Mouse (Mus musculus) gastrocnemius, postnatal 14 days (tissue): Measurements from ENCODE around the gene Trpm3. TPM values are rescaled to one million over a fixed set of nuclear protein-coding genes. Genes with fewer than 3 reads are reported as not detected.

Experiments
- DNase-seq: peaks from one replicate; pipeline ENCODE4 v3.0.0; 2021; ENCODE audit warnings: mixed read lengths
- intact Hi-C: fragments of 180-260 bp; cut with DNase I; formaldehyde crosslinking; loops from one replicate; pipeline ENCODE4 v1.15.1; 2025; ENCODE audit warnings: low total_unique reads
- total RNA-seq, 2 experiments: library from RNA; stranded (reverse); gene quantifications; 2 replicates each; pipeline ENCODE4 v1.2.3; 2021

Gene Trpm3
- total RNA-seq, 2 experiments from 2014 or later = 1.5 TPM

- no peak for DNase-seq
- intact Hi-C loops = loop anchor here (2.0 kb wide), 1 partner anchor 330 kb away; no protein-coding TSS in a partner anchor
These were observed 744.3 kb downstream of the Trpm3 start for GRCm38 (mm10) chr19:22883154-22883553.

- intact Hi-C loops = loop anchor here (2.0 kb wide), 1 partner anchor 331 kb away; no protein-coding TSS in a partner anchor
These were observed 745.0 kb downstream of the Trpm3 start for GRCm38 (mm10) chr19:22883744-22884317.

GRCm38 (mm10) chr19:22884357-22884756 is 745.5 kb downstream of the Trpm3 start:
- intact Hi-C loops = no loop called here
- DNase-seq = no peak

More at GRCm38 (mm10) chr19:22883744-22884317, 745.0 kb downstream of the Trpm3 start:
- DNase-seq = peak; percentile 34

GRCm38 (mm10) chr19:22885051-22885450 is 746.2 kb downstream of the Trpm3 start:
- no peak for DNase-seq
- intact Hi-C loops = loop anchor here (5.0 kb wide), 1 partner anchor 548 kb away; no protein-coding TSS in a partner anchor

GRCm38 (mm10) chr19:22901892-22902291 is 763.0 kb downstream of the Trpm3 start:
- intact Hi-C loops = no loop called here
- peak; percentile 66 for DNase-seq

GRCm38 (mm10) chr19:22902386-22902785 is 763.5 kb downstream of the Trpm3 start:
- intact Hi-C loops = no loop called here
- DNase-seq = no peak

GRCm38 (mm10) chr19:22905066-22905482 is 766.2 kb downstream of the Trpm3 start:
- DNase-seq = peak; percentile 70
- intact Hi-C loops = no loop called here

- DNase-seq = no peak
- intact Hi-C loops = no loop called here
These were observed 771.8 kb downstream of the Trpm3 start for GRCm38 (mm10) chr19:22910686-22911085.

- DNase-seq = peak; percentile 14
- intact Hi-C loops = no loop called here
These were observed 774.1 kb downstream of the Trpm3 start for GRCm38 (mm10) chr19:22912971-22913370.

GRCm38 (mm10) chr19:22915868-22916642 is 777.2 kb downstream of the Trpm3 start:
- peak; percentile 81 for DNase-seq
- intact Hi-C loops = no loop called here

GRCm38 (mm10) chr19:22916643-22917344 is 777.9 kb downstream of the Trpm3 start:
- DNase-seq = peak; percentile 99
- intact Hi-C loops = no loop called here

- intact Hi-C loops = no loop called here
- no peak for DNase-seq
These were observed 778.5 kb downstream of the Trpm3 start for GRCm38 (mm10) chr19:22917345-22917735.

GRCm38 (mm10) chr19:22920949-22921348 is 782.1 kb downstream of the Trpm3 start:
- DNase-seq = no peak
- intact Hi-C loops = loop anchor here (5.0 kb wide), 1 partner anchor 296 kb away; no protein-coding TSS in a partner anchor

- intact Hi-C loops = loop anchor here (5.0 kb wide), 1 partner anchor 294 kb away; no protein-coding TSS in a partner anchor
These were observed 784.2 kb downstream of the Trpm3 start for GRCm38 (mm10) chr19:22922871-22923670.

GRCm38 (mm10) chr19:22925284-22925683 is 786.4 kb downstream of the Trpm3 start:
- intact Hi-C loops = no loop called here
- DNase-seq = no peak

More at GRCm38 (mm10) chr19:22922871-22923670, 784.2 kb downstream of the Trpm3 start:
- no peak for DNase-seq

- intact Hi-C loops = no loop called here
- peak; percentile 23 for DNase-seq
These were observed 787.9 kb downstream of the Trpm3 start for GRCm38 (mm10) chr19:22926753-22927152.

- intact Hi-C loops = no loop called here
- DNase-seq = no peak
These were observed 789.5 kb downstream of the Trpm3 start for GRCm38 (mm10) chr19:22928366-22928765.

- DNase-seq = no peak
- intact Hi-C loops = loop anchor here (10.0 kb wide), 1 partner anchor 235 kb away; no protein-coding TSS in a partner anchor
These were observed 790.9 kb downstream of the Trpm3 start for GRCm38 (mm10) chr19:22929768-22930167.

GRCm38 (mm10) chr19:22930368-22930834 is 791.6 kb downstream of the Trpm3 start:
- intact Hi-C loops = loop anchor here (10.0 kb wide), 1 partner anchor 234 kb away; no protein-coding TSS in a partner anchor
- peak; percentile 66 for DNase-seq
